Mouse (Mus musculus): Measurements from ENCODE around the gene Hdhd5.

DNA sequence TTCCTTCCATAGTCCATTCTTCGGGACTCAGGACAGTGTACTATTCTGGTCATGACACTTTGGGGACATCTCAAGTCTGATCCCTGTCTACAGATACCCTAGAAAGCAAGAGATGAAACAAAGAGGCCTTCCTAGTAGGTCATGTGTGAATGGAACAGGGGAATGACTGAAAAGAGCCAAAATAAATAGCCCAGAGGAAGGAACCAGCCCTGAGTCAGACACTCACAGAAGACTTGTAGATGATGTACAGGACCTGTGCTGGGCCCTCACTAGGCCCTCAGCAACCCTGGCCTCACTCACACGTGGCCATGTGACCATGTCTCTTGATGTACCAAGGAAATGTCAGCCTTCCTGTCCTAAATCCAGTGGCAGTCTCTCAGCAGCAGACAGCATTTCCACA lies 41.7 kb downstream of the Hdhd5 start:
- no peak for TF ChIP-seq CTCF (IDR thresholded peaks at IDR 0.05; ENCODE audit: low read depth)
- TF ChIP-seq EP300 (IDR thresholded peaks at IDR 0.05; ENCODE audit: low read depth): no peak
